Mouse (Mus musculus) neural tube, embryonic 11.5 days (tissue): ENCODE data around the gene Cntrl. TPM values are rescaled to one million over a fixed set of nuclear protein-coding genes. Genes with fewer than 3 reads are reported as not detected.

ENCODE experiments used
- ATAC-seq: fragments of 200-750 bp; cut with Nextera tagmentation; 2 replicates; pipeline ENCODE4 v1.8.0; 2017; ENCODE audit warnings: moderate number of reproducible peaks, mild to moderate bottlenecking, moderate TSS enrichment, moderate library complexity; ENCODE audit not compliant: insufficient read depth, low FRiP score, low TSS enrichment
- DNase-seq: peaks from one replicate; pipeline ENCODE4 v3.0.0-alpha.2; 2015; ENCODE audit warnings: low spot score
- H3K27ac ChIP-seq: fragments of 300-500 bp; sonication (generic); 2 replicates; pipeline ENCODE4 v1.5.1; 2014; ENCODE audit warnings: low read depth, mild to moderate bottlenecking, low read length
- H3K27me3 ChIP-seq: fragments of 300-500 bp; sonication (generic); 2 replicates; pipeline ENCODE4 v1.6.1; 2014; ENCODE audit warnings: mild to moderate bottlenecking, low read length, mixed read lengths; ENCODE audit not compliant: control insufficient read depth, insufficient read depth
- H3K36me3 ChIP-seq: fragments of 300-500 bp; sonication (generic); 2 replicates; pipeline ENCODE4 v1.6.1; 2014; ENCODE audit warnings: mild to moderate bottlenecking, low read length, moderate library complexity, mixed read lengths; ENCODE audit not compliant: control insufficient read depth, insufficient read depth
- H3K4me1 ChIP-seq: fragments of 300-500 bp; sonication (generic); 2 replicates; pipeline ENCODE4 v1.6.1; 2014; ENCODE audit warnings: low read length, mixed read lengths; ENCODE audit not compliant: control insufficient read depth, insufficient read depth
- H3K4me2 ChIP-seq: fragments of 300-500 bp; sonication (generic); 2 replicates; pipeline ENCODE4 v1.6.1; 2014; ENCODE audit warnings: low read depth, mild to moderate bottlenecking, moderate library complexity
- H3K4me3 ChIP-seq: fragments of 300-500 bp; sonication (generic); 2 replicates; pipeline ENCODE4 v1.5.1; 2014; ENCODE audit warnings: low read depth, low read length
- H3K9ac ChIP-seq: fragments of 300-500 bp; sonication (generic); 2 replicates; pipeline ENCODE4 v1.6.1; 2014; ENCODE audit warnings: mild to moderate bottlenecking, low read length
- H3K9me3 ChIP-seq: fragments of 300-500 bp; sonication (generic); 2 replicates; pipeline ENCODE4 v1.6.1; 2016; ENCODE audit warnings: low read length; ENCODE audit not compliant: control insufficient read depth
- WGBS: fragments of 180-500 bp; shearing (Covaris S2); extraction: QIAGEN DNeasy Blood & Tissue Kit; methylation state at CpG from one replicate; pipeline ENCODE4 v1.1.7; 2014; 5-methylcytosine and 5-hydroxymethylcytosine counted together
- polyA plus RNA-seq: library from polyadenylated mRNA; unstranded; fragments of >200 nt; fragmentation: Nextera tagmentation; extraction: Ambion mirVana; gene quantifications from 2 replicates; pipeline ENCODE4 v1.2.1, GENCODE M21; 2014

Gene Cntrl
- polyA plus RNA-seq, 1 experiment from 2014 or later = 24.3 TPM

- no peak overlapping the region for H3K9ac ChIP-seq
- no peak overlapping the region for H3K4me3 ChIP-seq
- ATAC-seq (no peak), DNase-seq (no peak)
- no peak overlapping the region for H3K27ac ChIP-seq
- H3K4me2 ChIP-seq = no peak overlapping the region
- H3K36me3 ChIP-seq = peaks cover 10% of the 10 kb centered on the region
- no peaks in the 10 kb centered on the region for H3K27me3 ChIP-seq
- 89% methylated on average over 3 of the region's 3 CpGs for WGBS
- H3K9me3 ChIP-seq = no peaks in the 10 kb centered on the region
- H3K4me1 ChIP-seq = no peaks in the 10 kb centered on the region
Observed at GRCm38 (mm10) chr2:35158358-35158757, 49.1 kb downstream of the Cntrl start.

DNA sequence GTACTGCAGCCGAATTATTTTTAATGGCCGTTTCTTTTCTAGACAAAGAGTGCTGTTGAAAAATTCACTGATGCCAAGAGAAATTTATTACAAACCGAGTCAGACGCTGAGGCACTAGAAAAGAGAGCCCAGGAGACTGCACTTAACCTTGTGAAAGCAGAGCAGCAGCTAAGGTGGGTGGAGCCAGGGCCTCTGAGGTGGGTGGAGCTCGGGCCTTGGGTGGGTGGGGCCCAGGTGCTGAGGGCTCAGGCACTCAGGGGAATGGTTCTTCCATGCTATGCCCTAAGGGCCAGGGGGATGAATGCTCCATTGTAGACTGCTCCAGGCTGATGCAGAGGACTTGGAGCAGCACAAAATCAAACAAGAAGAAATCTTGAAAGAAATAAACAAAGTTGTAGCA, 50.9 kb downstream of the Cntrl start:
- H3K9ac ChIP-seq = no peak overlapping the region
- ATAC-seq (no peak), DNase-seq (no peak)
- H3K4me1 ChIP-seq = no peaks in the 10 kb centered on the region
- H3K27me3 ChIP-seq = no peaks in the 10 kb centered on the region
- H3K4me3 ChIP-seq = no peak overlapping the region
- H3K4me2 ChIP-seq = no peak overlapping the region
- peaks cover 11% of the 10 kb centered on the region for H3K36me3 ChIP-seq
- no peaks in the 10 kb centered on the region for H3K9me3 ChIP-seq
- H3K27ac ChIP-seq = no peak overlapping the region
- 54% methylated on average over 5 of the region's 5 CpGs for WGBS

GRCm38 (mm10) chr2:35161846-35162488, 52.7 kb downstream of the Cntrl start:
- Histone ChIP-seq H3K9ac (no peak overlapping the region), H3K9me3 (no peaks in the 10 kb centered on the region), H3K4me1 (no peaks in the 10 kb centered on the region), H3K27ac (no peak overlapping the region), H3K4me2 (no peak overlapping the region), H3K4me3 (no peak overlapping the region), H3K36me3 (peaks cover 17% of the 10 kb centered on the region), H3K27me3 (no peaks in the 10 kb centered on the region)
- ATAC-seq (no peak), DNase-seq (no peak)
- 87% methylated on average over 4 of the region's 4 CpGs for WGBS

GRCm38 (mm10) chr2:35163396-35163795, 54.1 kb downstream of the Cntrl start:
- Histone ChIP-seq H3K4me2 (no peak overlapping the region), H3K27ac (no peak overlapping the region), H3K4me1 (no peaks in the 10 kb centered on the region), H3K9ac (no peak overlapping the region), H3K4me3 (no peak overlapping the region), H3K36me3 (peaks cover 15% of the 10 kb centered on the region), H3K27me3 (no peaks in the 10 kb centered on the region), H3K9me3 (no peaks in the 10 kb centered on the region)
- no peak for DNase-seq
- ATAC-seq = no peak
- WGBS = 96% methylated on average over 5 of the region's 5 CpGs

- no peaks in the 10 kb centered on the region for H3K9me3 ChIP-seq
- DNase-seq (no peak), ATAC-seq (no peak)
- H3K9ac ChIP-seq = no peak overlapping the region
- 93% methylated on average over 13 of the region's 13 CpGs for WGBS
- no peaks in the 10 kb centered on the region for H3K27me3 ChIP-seq
- peaks cover 17% of the 10 kb centered on the region for H3K36me3 ChIP-seq
- H3K4me2 ChIP-seq = no peak overlapping the region
- no peak overlapping the region for H3K27ac ChIP-seq
- no peak overlapping the region for H3K4me3 ChIP-seq
- H3K4me1 ChIP-seq = no peaks in the 10 kb centered on the region
Observed at GRCm38 (mm10) chr2:35165416-35165815, 56.1 kb downstream of the Cntrl start.

GRCm38 (mm10) chr2:35166816-35167215, 57.5 kb downstream of the Cntrl start:
- peaks cover 21% of the 10 kb centered on the region for H3K36me3 ChIP-seq
- ATAC-seq = no peak
- WGBS = 91% methylated on average over 5 of the region's 5 CpGs

GRCm38 (mm10) chr2:35169452-35169851, 60.2 kb downstream of the Cntrl start:
- no peak overlapping the region for H3K4me2 ChIP-seq
- no peaks in the 10 kb centered on the region for H3K9me3 ChIP-seq
- no peak overlapping the region for H3K27ac ChIP-seq
- 85% methylated on average over 2 of the region's 2 CpGs for WGBS
- no peaks in the 10 kb centered on the region for H3K4me1 ChIP-seq
- no peaks in the 10 kb centered on the region for H3K27me3 ChIP-seq
- DNase-seq (no peak), ATAC-seq (no peak)
- H3K36me3 ChIP-seq = peaks cover 35% of the 10 kb centered on the region
- no peak overlapping the region for H3K4me3 ChIP-seq
- no peak overlapping the region for H3K9ac ChIP-seq

More at GRCm38 (mm10) chr2:35166816-35167215, 57.5 kb downstream of the Cntrl start:
- Histone ChIP-seq H3K9ac (no peak overlapping the region), H3K4me1 (no peaks in the 10 kb centered on the region), H3K9me3 (no peaks in the 10 kb centered on the region), H3K27me3 (no peaks in the 10 kb centered on the region), H3K4me2 (no peak overlapping the region), H3K4me3 (no peak overlapping the region), H3K27ac (no peak overlapping the region)
- no peak for DNase-seq

DNA sequence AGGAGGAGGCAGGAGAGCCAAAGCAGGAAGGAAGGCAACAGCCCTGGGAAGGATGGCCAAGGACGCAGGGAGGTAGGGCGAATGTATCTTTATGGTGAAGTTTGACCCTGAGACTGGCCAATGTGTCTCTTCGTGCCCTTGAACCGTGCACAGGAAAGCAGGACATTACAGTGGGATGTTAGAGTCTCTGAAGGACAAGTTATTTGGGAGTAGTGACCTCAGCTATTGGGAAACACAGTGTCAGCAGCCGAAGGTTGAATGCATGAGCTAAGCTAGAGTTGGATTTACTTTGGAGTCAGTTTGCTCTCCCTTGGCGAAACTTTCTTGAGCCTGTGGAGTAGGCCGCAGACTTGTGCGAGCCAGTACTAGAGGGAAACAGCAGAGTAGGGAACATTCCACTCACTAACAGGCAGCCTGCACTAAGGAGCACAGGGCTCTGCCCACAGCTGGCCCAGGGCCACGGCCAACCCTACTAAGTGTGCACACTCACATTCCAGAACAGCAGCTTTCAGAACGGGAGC, 62.1 kb downstream of the Cntrl start:
- Histone ChIP-seq H3K4me2 (no peak overlapping the region), H3K4me1 (no peaks in the 10 kb centered on the region), H3K27me3 (no peaks in the 10 kb centered on the region), H3K9me3 (no peaks in the 10 kb centered on the region), H3K27ac (no peak overlapping the region), H3K36me3 (peaks cover 33% of the 10 kb centered on the region), H3K4me3 (no peak overlapping the region), H3K9ac (no peak overlapping the region)
- DNase-seq (no peak), ATAC-seq (no peak)
- WGBS = 89% methylated on average over 10 of the region's 10 CpGs

- Histone ChIP-seq H3K27ac (no peak overlapping the region), H3K36me3 (peaks cover 32% of the 10 kb centered on the region)
- WGBS = 92% methylated on average over 4 of the region's 4 CpGs
Observed at GRCm38 (mm10) chr2:35172246-35172645, 63.0 kb downstream of the Cntrl start.

More at GRCm38 (mm10) chr2:35172246-35172645, 63.0 kb downstream of the Cntrl start:
- no peak for ATAC-seq
- no peaks in the 10 kb centered on the region for H3K9me3 ChIP-seq
- no peaks in the 10 kb centered on the region for H3K27me3 ChIP-seq
- no peak overlapping the region for H3K9ac ChIP-seq
- no peak for DNase-seq
- no peak overlapping the region for H3K4me3 ChIP-seq
- no peak overlapping the region for H3K4me2 ChIP-seq
- no peaks in the 10 kb centered on the region for H3K4me1 ChIP-seq
